Mouse (Mus musculus) heart, adult 2 months (tissue): ENCODE measurements around the gene Neb.

Experiments used
- CTCF ChIP-seq: fragments of 200-600 bp; IDR thresholded peaks from 2 replicates; pipeline ENCODE4 v1.8.1; 2022; ENCODE audit warnings: antibody characterized with exemption, mild to moderate bottlenecking, moderate library complexity
- EP300 ChIP-seq: fragments of 200-500 bp; IDR thresholded peaks from 2 replicates; pipeline ENCODE4 v1.6.1; 2011; ENCODE audit warnings: low read depth, low read length, control low read depth; ENCODE audit not compliant: insufficient read depth

GRCm38 (mm10) chr2:52237892-52238291 is 140.4 kb downstream of the Neb start:
- TF ChIP-seq CTCF (no peak), EP300 (no peak)
